Mouse (Mus musculus) embryonic facial prominence, embryonic 11.5 days (tissue): Measurements from ENCODE around the gene Adarb1. TPM values are rescaled to one million over a fixed set of nuclear protein-coding genes. Genes with fewer than 3 reads are reported as not detected.
A peak's percentile ranks its signal among the peaks of the same experiment; 100 is the strongest.

Experiments used
- ATAC-seq: fragments of 200-750 bp; cut with Nextera tagmentation; replicated peaks from 2 replicates; pipeline ENCODE4 v1.8.0; 2017; ENCODE audit warnings: low read depth; ENCODE audit not compliant: insufficient number of reproducible peaks, low FRiP score, low TSS enrichment
- DNase-seq: peaks from one replicate; pipeline ENCODE4 v3.0.0-alpha.2; 2015; ENCODE audit warnings: low spot score
- H3K27ac ChIP-seq: fragments of 300-500 bp; sonication (generic); replicated peaks from 2 replicates; pipeline ENCODE4 v1.5.1; 2014; ENCODE audit warnings: mild to moderate bottlenecking, low read depth, low read length, control low read depth
- H3K27me3 ChIP-seq: fragments of 300-500 bp; sonication (generic); 2 replicates; pipeline ENCODE4 v1.6.1; 2014; ENCODE audit warnings: mild to moderate bottlenecking, low read length, moderate library complexity, mixed read lengths; ENCODE audit not compliant: control insufficient read depth, insufficient read depth
- H3K36me3 ChIP-seq: fragments of 300-500 bp; sonication (generic); replicated peaks from 2 replicates; pipeline ENCODE4 v1.6.1; 2014; ENCODE audit warnings: low read depth, mild to moderate bottlenecking, low read length, moderate library complexity, mixed read lengths; ENCODE audit not compliant: control insufficient read depth, insufficient read depth
- H3K4me1 ChIP-seq: fragments of 300-500 bp; sonication (generic); 2 replicates; pipeline ENCODE4 v1.6.1; 2014; ENCODE audit warnings: low read length, mixed read lengths; ENCODE audit not compliant: control insufficient read depth, insufficient read depth
- H3K4me2 ChIP-seq: fragments of 300-500 bp; sonication (generic); 2 replicates; pipeline ENCODE4 v1.6.1; 2014; ENCODE audit warnings: low read depth, mild to moderate bottlenecking, control low read depth, low read length, moderate library complexity
- H3K4me3 ChIP-seq: fragments of 300-500 bp; sonication (generic); 2 replicates; pipeline ENCODE4 v1.5.1; 2014; ENCODE audit warnings: low read depth, low read length, control low read depth
- H3K9ac ChIP-seq: fragments of 300-500 bp; sonication (generic); replicated peaks from 2 replicates; pipeline ENCODE4 v1.6.1; 2014; ENCODE audit warnings: mild to moderate bottlenecking, control low read depth, low read length
- H3K9me3 ChIP-seq: fragments of 300-500 bp; sonication (generic); replicated peaks from 2 replicates; pipeline ENCODE4 v1.6.1; 2016; ENCODE audit warnings: mild to moderate bottlenecking, low read length, inconsistent platforms, mixed read lengths; ENCODE audit not compliant: control insufficient read depth
- WGBS: fragments of 180-500 bp; shearing (Covaris S2); extraction: QIAGEN DNeasy Blood & Tissue Kit; methylation state at CpG from one replicate; pipeline ENCODE4 v1.1.7; 2014; 5-methylcytosine and 5-hydroxymethylcytosine counted together
- polyA plus RNA-seq: library from polyadenylated mRNA; unstranded; fragments of >200 nt; fragmentation: Nextera tagmentation; extraction: Ambion mirVana; gene quantifications from 2 replicates; pipeline ENCODE4 v1.2.1, GENCODE M21; 2014

Adarb1 gene
- polyA plus RNA-seq = 3.6 and 4.4 TPM in 2 replicates

DNA sequence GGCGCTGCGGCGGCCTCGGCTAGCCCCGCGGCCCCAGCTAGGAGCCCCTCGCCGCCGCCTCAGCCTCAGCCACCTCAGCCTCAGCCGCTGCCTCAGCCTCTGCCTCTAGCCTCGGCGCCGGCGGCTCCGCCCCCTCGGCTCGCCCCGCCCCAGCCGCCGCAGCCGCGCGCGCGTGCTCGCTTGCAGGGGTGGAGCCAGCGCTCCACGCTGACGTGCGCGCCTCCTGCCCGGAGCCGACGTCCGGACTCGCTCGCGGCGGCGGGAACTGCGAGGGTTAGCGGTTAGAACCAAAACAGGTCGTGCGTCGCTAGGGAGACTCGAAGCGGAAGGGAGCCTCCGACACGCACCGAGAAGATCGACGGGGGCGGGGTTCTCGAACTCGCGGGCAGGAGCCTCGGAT is at the start of gene Adarb1:
TSS of gene Adarb1 (minus strand) at position 133 of the 400 bp plus-strand sequence.
- WGBS = under 1% methylated on average over 55 of the region's 57 CpGs
- ATAC-seq = peak; percentile 89
- peak within 1 kb of the TSS; percentile 92 for H3K4me2 ChIP-seq
- H3K9me3 ChIP-seq = no peaks in the 10 kb centered on the region
- H3K4me1 ChIP-seq = peaks cover 4% of the 10 kb centered on the region
- peak within 1 kb of the TSS; percentile 78 for H3K4me3 ChIP-seq
- H3K9ac ChIP-seq = peak within 1 kb of the TSS; percentile 77
- H3K36me3 ChIP-seq = no peaks in the 10 kb centered on the region
- 0 out of 2 replicates have a peak within 1 kb of the TSS, but pooled peaks have one; percentile 13 for H3K27ac ChIP-seq
- peaks cover 13% of the 10 kb centered on the region for H3K27me3 ChIP-seq
- DNase-seq = peak; percentile 94

DNA sequence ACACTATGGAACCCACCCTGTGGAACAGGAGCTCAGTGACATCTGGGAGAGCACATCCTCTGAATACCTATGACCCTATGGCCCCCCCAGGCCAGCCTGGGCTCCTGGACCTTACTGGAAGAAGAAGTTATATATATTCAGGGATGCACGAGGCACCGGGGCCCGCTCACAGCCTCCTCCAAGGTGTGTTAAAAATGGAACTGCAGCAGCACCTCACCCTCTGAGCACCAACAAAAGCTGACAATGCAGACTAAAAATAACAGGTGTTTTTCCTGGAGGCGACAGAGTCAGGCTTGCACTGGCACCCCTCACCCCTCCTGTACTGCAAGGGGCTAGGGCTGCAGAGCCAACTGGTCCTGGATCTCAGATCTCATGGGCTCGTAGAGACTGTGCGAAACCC is 49.3 kb upstream of the Adarb1 start:
- Histone ChIP-seq H3K4me2 (no peak overlapping the region), H3K9me3 (no peaks in the 10 kb centered on the region), H3K9ac (no peak overlapping the region), H3K4me3 (no peak overlapping the region), H3K27ac (no peak overlapping the region), H3K27me3 (no peaks in the 10 kb centered on the region), H3K4me1 (no peaks in the 10 kb centered on the region), H3K36me3 (no peaks in the 10 kb centered on the region)
- 89% methylated on average over 6 of the region's 6 CpGs for WGBS
- no peak for ATAC-seq
- DNase-seq = no peak

DNA sequence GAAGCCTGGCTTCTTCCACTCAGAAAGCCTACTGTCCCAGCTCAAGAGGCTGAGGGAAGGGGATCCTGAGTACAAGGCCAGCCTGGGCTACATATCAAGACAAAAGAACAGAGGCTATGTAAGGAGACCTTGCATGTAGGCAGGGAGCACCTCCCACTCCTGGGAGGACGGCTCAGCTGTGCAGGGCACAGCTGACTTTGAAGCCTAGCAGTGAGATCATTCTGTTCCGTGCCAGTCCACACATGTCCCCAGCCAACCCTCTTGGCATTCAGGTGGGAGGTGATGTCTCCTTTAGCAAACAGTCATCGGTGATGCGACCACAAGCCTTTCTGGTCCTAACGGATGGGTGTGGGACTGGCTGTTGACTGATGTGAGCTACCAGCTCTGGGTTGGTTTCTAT is 47.8 kb upstream of the Adarb1 start:
- Histone ChIP-seq H3K27ac (no peak overlapping the region), H3K4me3 (no peak overlapping the region), H3K9me3 (no peaks in the 10 kb centered on the region), H3K4me1 (no peaks in the 10 kb centered on the region), H3K36me3 (no peaks in the 10 kb centered on the region), H3K27me3 (no peaks in the 10 kb centered on the region), H3K9ac (no peak overlapping the region), H3K4me2 (no peak overlapping the region)
- ATAC-seq (no peak), DNase-seq (no peak)
- 82% methylated on average over 5 of the region's 5 CpGs for WGBS

DNA sequence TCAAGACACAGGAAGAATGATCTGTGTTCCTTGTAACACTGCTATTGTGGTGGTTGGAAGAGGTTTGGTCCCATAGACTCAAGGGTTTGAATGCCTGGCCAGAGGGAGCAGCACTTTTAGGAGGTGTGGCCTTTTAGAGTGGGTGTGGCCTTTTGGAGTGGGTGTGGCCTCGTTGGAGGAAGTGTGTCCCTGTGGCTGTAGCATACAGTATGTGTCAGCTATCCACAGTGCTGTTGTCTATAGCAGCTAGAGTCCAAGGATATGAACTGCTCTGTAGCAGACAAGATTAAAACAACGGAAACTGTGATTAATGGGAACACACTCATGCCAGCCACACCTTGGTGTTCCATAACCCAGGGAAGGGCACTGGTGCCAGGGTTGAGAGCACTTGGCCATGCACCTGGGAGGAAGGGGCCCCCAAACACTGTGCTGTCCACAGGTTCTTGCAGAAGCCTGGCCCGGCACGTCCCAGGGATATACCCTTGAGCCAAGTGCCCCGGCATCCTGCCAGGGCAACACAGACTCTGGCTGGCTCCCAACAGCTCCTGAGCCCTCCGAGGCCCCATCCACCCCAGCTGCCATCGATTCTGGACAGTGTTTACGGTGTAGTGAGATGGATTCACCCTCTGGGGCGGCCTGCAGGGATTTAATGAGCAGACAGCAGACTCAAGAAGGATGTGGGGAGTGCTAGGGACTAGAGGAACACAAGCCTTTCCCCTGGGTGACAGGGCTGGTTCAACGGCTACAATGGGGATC is 46.3 kb upstream of the Adarb1 start:
- Histone ChIP-seq H3K27me3 (no peaks in the 10 kb centered on the region), H3K27ac (no peak overlapping the region), H3K9me3 (no peaks in the 10 kb centered on the region), H3K4me2 (no peak overlapping the region), H3K36me3 (no peaks in the 10 kb centered on the region), H3K9ac (no peak overlapping the region), H3K4me1 (no peaks in the 10 kb centered on the region), H3K4me3 (no peak overlapping the region)
- ATAC-seq (no peak), DNase-seq (no peak)
- 76% methylated on average over 10 of the region's 10 CpGs for WGBS

DNA sequence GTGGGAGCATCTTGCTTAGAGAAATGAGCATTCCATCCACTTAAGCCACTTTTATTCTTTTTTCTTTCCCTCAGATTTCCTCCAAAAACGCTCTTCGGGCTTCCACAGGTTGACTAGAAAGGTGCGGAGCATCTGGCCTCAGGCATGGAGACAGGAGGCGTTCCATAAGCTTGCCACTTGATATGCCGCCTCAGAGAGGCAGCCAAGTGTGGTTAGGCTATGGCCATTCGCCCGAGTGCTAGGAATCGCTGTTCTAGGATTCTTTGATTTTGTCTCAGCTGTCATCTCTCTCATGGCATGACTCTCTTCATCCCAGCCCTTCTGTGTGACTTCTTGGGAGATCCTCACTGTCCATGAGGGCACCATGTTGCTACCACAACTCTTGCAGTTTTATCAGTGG is 43.1 kb upstream of the Adarb1 start:
- no peaks in the 10 kb centered on the region for H3K4me1 ChIP-seq
- no peak for ATAC-seq
- H3K4me2 ChIP-seq = no peak overlapping the region
- no peaks in the 10 kb centered on the region for H3K9me3 ChIP-seq
- H3K27me3 ChIP-seq = no peaks in the 10 kb centered on the region
- no peak for DNase-seq
- 90% methylated on average over 8 of the region's 8 CpGs for WGBS
- H3K4me3 ChIP-seq = no peak overlapping the region
- H3K27ac ChIP-seq = no peak overlapping the region
- H3K36me3 ChIP-seq = no peaks in the 10 kb centered on the region
- no peak overlapping the region for H3K9ac ChIP-seq

DNA sequence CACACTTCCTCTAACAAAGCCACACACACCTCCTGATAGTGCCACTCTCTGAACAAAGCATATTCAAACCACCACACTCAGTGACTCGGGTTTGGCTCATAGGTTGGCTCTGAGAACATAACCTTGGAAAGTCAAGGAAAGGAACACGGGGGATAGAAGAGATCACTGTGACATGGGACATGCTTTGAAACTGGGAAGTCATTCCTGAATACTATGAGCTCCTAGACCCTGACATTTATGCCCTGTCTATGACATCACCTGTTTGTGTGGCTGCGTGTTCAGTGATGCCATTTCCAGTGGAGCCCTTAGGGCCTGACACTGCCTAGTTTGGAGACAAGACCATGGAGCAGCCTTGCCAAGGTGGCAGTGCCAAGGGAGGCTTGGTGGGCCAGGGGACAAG is 39.6 kb upstream of the Adarb1 start:
- H3K4me1 ChIP-seq = no peaks in the 10 kb centered on the region
- H3K27ac ChIP-seq = no peak overlapping the region
- no peaks in the 10 kb centered on the region for H3K9me3 ChIP-seq
- no peak overlapping the region for H3K9ac ChIP-seq
- no peak overlapping the region for H3K4me3 ChIP-seq
- 86% methylated on average over 3 of the region's 3 CpGs for WGBS
- ATAC-seq = no peak
- DNase-seq = no peak
- no peaks in the 10 kb centered on the region for H3K27me3 ChIP-seq
- H3K36me3 ChIP-seq = no peaks in the 10 kb centered on the region
- no peak overlapping the region for H3K4me2 ChIP-seq

DNA sequence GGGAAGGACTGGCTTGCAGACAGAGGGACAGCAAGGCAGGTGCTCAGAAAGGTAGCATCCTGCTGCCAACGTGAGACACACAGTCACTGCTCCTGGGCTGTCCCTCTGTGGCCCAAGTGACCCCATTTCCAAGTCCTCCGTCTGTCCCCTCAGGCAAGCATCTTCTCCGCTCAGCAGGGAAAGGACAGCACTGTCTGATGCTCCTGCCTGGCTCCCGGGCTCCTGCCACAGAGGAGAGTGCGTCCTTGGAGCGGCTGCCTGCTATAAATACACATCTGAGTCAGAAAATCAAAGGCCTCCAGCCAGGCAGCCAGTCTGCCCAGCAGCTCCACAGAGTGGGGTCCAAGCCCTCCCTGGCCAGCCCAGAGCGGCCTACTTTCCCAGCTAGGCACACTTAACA is 38.4 kb upstream of the Adarb1 start:
- DNase-seq = no peak
- 57% methylated on average over 7 of the region's 7 CpGs for WGBS
- Histone ChIP-seq H3K4me2 (no peak overlapping the region), H3K4me3 (no peak overlapping the region), H3K9ac (no peak overlapping the region), H3K27me3 (no peaks in the 10 kb centered on the region), H3K4me1 (no peaks in the 10 kb centered on the region), H3K36me3 (no peaks in the 10 kb centered on the region), H3K27ac (no peak overlapping the region), H3K9me3 (no peaks in the 10 kb centered on the region)
- ATAC-seq = no peak

DNA sequence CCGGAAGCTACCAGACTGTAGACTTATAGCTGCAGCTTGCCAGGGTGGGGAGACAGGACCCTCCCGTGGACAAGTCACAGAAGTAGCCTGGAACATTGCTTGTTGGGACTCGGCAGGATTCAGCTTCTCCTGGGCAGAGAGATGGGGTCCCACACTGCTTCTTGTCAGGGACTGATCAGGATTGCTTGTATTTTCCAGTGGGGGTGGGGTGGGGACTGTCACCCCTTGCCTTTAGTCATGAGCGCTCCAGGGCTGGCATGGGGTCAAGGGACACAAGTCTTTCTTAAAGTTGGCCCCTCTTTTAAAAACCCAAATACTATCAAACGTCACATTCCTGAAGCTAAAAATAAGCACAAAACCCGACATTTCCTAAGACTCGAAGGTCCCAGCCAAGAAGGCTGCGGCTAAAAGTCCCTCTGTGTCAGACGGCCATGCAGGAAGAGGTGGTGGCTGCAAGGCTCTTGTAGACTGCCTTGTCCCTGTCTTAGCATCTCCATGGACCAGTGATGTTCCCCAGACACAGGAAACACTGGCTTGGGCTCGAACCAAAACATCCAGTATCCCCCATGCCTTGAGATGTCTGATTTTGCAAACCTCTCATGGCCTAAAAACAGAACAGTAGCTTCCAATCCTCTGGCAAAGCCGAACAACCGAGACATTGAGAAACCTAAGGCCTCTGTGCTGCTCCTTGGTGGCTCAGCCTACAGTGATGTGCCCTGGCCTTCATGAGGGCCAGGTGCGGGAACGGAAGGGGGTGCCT is 37.4 kb upstream of the Adarb1 start:
- Histone ChIP-seq H3K27ac (no peak overlapping the region), H3K4me1 (no peaks in the 10 kb centered on the region), H3K4me3 (no peak overlapping the region), H3K27me3 (no peaks in the 10 kb centered on the region), H3K4me2 (no peak overlapping the region), H3K36me3 (no peaks in the 10 kb centered on the region), H3K9ac (no peak overlapping the region), H3K9me3 (no peaks in the 10 kb centered on the region)
- 77% methylated on average over 14 of the region's 14 CpGs for WGBS
- DNase-seq (no peak), ATAC-seq (no peak)
